Mouse (Mus musculus) heart, postnatal 25 days (tissue): ENCODE data around the gene Celf2. TPM values are rescaled to one million over a fixed set of nuclear protein-coding genes. Genes with fewer than 3 reads are reported as not detected.

Source experiments
- DNase-seq: peaks from one replicate; pipeline ENCODE4 v3.0.0; 2022; ENCODE audit warnings: low spot score
- intact Hi-C: fragments of 180-260 bp; cut with DNase I; formaldehyde crosslinking; loops from one replicate; pipeline ENCODE4 v1.15.1; 2025
- total RNA-seq, 2 experiments: library from RNA; stranded (reverse); gene quantifications; 2 replicates each; pipeline ENCODE4 v1.2.3; 2021

The Celf2 gene
- total RNA-seq, 2 experiments from 2014 or later: 63.1 to 72.7 TPM

- intact Hi-C loops: no loop called here
- no peak for DNase-seq
Measured at GRCm38 (mm10) chr2:6945638-6946415, 563.5 kb downstream of the Celf2 start.

- intact Hi-C loops: no loop called here
- DNase-seq: no peak
Measured at GRCm38 (mm10) chr2:6943651-6944050, 565.7 kb downstream of the Celf2 start.

GRCm38 (mm10) chr2:6942635-6943390, 566.5 kb downstream of the Celf2 start:
- intact Hi-C loops: no loop called here
- no peak for DNase-seq

GRCm38 (mm10) chr2:6939143-6939542, 570.2 kb downstream of the Celf2 start:
- intact Hi-C loops: no loop called here
- DNase-seq: no peak

GRCm38 (mm10) chr2:6933130-6933529, 576.2 kb downstream of the Celf2 start:
- intact Hi-C loops: no loop called here
- no peak for DNase-seq

- intact Hi-C loops: no loop called here
- no peak for DNase-seq
Measured at GRCm38 (mm10) chr2:6927693-6928360, 581.5 kb downstream of the Celf2 start.

- intact Hi-C loops: no loop called here
- DNase-seq: no peak
Measured at GRCm38 (mm10) chr2:6925505-6925904, 583.9 kb downstream of the Celf2 start.

GRCm38 (mm10) chr2:6923738-6924474, 585.5 kb downstream of the Celf2 start:
- intact Hi-C loops: no loop called here

GRCm38 (mm10) chr2:6915386-6915785, 594.0 kb downstream of the Celf2 start:
- no peak for DNase-seq
- intact Hi-C loops: no loop called here

More at GRCm38 (mm10) chr2:6923738-6924474, 585.5 kb downstream of the Celf2 start:
- no peak for DNase-seq

GRCm38 (mm10) chr2:6913315-6913714, 596.0 kb downstream of the Celf2 start:
- no peak for DNase-seq
- intact Hi-C loops: no loop called here

- DNase-seq: no peak
- intact Hi-C loops: no loop called here
Measured at GRCm38 (mm10) chr2:6911932-6912331, 597.4 kb downstream of the Celf2 start.

- DNase-seq: no peak
- intact Hi-C loops: no loop called here
Measured at GRCm38 (mm10) chr2:6909921-6910320, 599.4 kb downstream of the Celf2 start.

- DNase-seq: no peak
- intact Hi-C loops: no loop called here
Measured at GRCm38 (mm10) chr2:6904411-6904810, 605.0 kb downstream of the Celf2 start.

- intact Hi-C loops: no loop called here
- DNase-seq: no peak
Measured at GRCm38 (mm10) chr2:6903251-6903763, 606.1 kb downstream of the Celf2 start.

GRCm38 (mm10) chr2:6896896-6897295, 612.5 kb downstream of the Celf2 start:
- no peak for DNase-seq
- intact Hi-C loops: no loop called here

GRCm38 (mm10) chr2:6893597-6893996, 615.8 kb downstream of the Celf2 start:
- DNase-seq: no peak
- intact Hi-C loops: no loop called here

GRCm38 (mm10) chr2:6893095-6893494, 616.3 kb downstream of the Celf2 start:
- intact Hi-C loops: no loop called here
- no peak for DNase-seq

- intact Hi-C loops: no loop called here
- DNase-seq: no peak
Measured at GRCm38 (mm10) chr2:6884796-6885711, 624.3 kb downstream of the Celf2 start.
